Mouse (Mus musculus) liver, embryonic 14.5 days (tissue): ENCODE results near the gene Samd4. TPM values are rescaled to one million over a fixed set of nuclear protein-coding genes. Genes with fewer than 3 reads are reported as not detected.

Experiments used
- ATAC-seq: fragments of 200-750 bp; cut with Nextera tagmentation; 2 replicates; pipeline ENCODE4 v1.8.0; 2017; ENCODE audit warnings: moderate number of reproducible peaks, mild to moderate bottlenecking, moderate library complexity; ENCODE audit not compliant: insufficient read depth
- DNase-seq, 3 experiments: peaks; one replicate each; pipeline ENCODE4 v3.0.0-alpha.2; 2012 to 2013; ENCODE audit warnings: low read depth in 3 of 3, low spot score in 3 of 3
- H3K27ac ChIP-seq: fragments of 300-500 bp; sonication (generic); 2 replicates; pipeline ENCODE4 v1.5.1; 2014; ENCODE audit warnings: moderate library complexity, mild to moderate bottlenecking, control low read depth, inconsistent platforms
- H3K27me3 ChIP-seq: fragments of 300-500 bp; sonication (generic); 2 replicates; pipeline ENCODE4 v1.6.1; 2014; ENCODE audit warnings: mild to moderate bottlenecking, low read length, moderate library complexity; ENCODE audit not compliant: control insufficient read depth, insufficient read depth
- H3K36me3 ChIP-seq: fragments of 300-500 bp; sonication (generic); replicated peaks from 2 replicates; pipeline ENCODE4 v1.6.1; 2014; ENCODE audit warnings: low read depth; ENCODE audit not compliant: control insufficient read depth, insufficient read depth
- H3K4me1 ChIP-seq, 2 experiments: fragments of 200-500 bp in 1 of 2; fragments of 300-500 bp in 1 of 2; sonication (generic) in 1 of 2; replicated peaks; 2 replicates each; pipeline ENCODE4 v1.6.1; 2012 to 2014; ENCODE audit warnings: antibody characterized with exemption in 1 of 2, inconsistent platforms in 1 of 2, low read length in 1 of 2; ENCODE audit not compliant: control insufficient read depth in 2 of 2, insufficient read depth in 2 of 2
- H3K4me2 ChIP-seq: fragments of 300-500 bp; sonication (generic); 2 replicates; pipeline ENCODE4 v1.6.1; 2014; ENCODE audit warnings: low read depth, mild to moderate bottlenecking, control low read depth, moderate library complexity
- H3K4me3 ChIP-seq, 2 experiments: fragments of 200-500 bp in 1 of 2; fragments of 300-500 bp in 1 of 2; sonication (generic) in 1 of 2; 2 replicates each; pipeline ENCODE4 v1.5.1; 2012 to 2014; ENCODE audit warnings: low read depth in 2 of 2, low read length in 2 of 2, mild to moderate bottlenecking in 2 of 2, control low read depth in 1 of 2, inconsistent platforms in 1 of 2, moderate library complexity in 1 of 2; ENCODE audit not compliant: insufficient read depth in 1 of 2
- H3K9ac ChIP-seq: fragments of 300-500 bp; sonication (generic); replicated peaks from 2 replicates; pipeline ENCODE4 v1.6.1; 2014; ENCODE audit warnings: mild to moderate bottlenecking, control low read depth, moderate library complexity
- H3K9me3 ChIP-seq: fragments of 300-500 bp; sonication (generic); 2 replicates; pipeline ENCODE4 v1.6.1; 2016; ENCODE audit warnings: low read length, mixed read lengths; ENCODE audit not compliant: control insufficient read depth
- CTCF ChIP-seq: IDR thresholded peaks from 2 replicates; pipeline ENCODE4 v1.5.1; 2016; ENCODE audit warnings: antibody characterized with exemption, low read depth, control low read depth
- EP300 ChIP-seq: IDR thresholded peaks from 2 replicates; pipeline ENCODE4 v1.6.1; 2016; ENCODE audit warnings: antibody characterized with exemption, low read depth
- WGBS: fragments of 180-500 bp; shearing (Covaris S2); extraction: QIAGEN DNeasy Blood & Tissue Kit; methylation state at CpG from one replicate; pipeline ENCODE4 v1.1.7; 2014; ENCODE audit not compliant: insufficient replicate concordance; 5-methylcytosine and 5-hydroxymethylcytosine counted together
- polyA plus RNA-seq, 2 experiments: library from polyadenylated mRNA; depleted of rRNA in 1 of 2; stranded (reverse) in 1 of 2; unstranded in 1 of 2; fragments of >200 nt; fragmentation: Nextera tagmentation in 1 of 2; extraction: Ambion mirVana in 1 of 2; gene quantifications; 2 replicates each; pipeline versions ENCODE4 v1.2.1 to v1.2.3; 2012 to 2014

Samd4 gene
- polyA plus RNA-seq, 2 experiments, result 0.19 to 0.39 TPM

- DNase-seq (no peak), ATAC-seq (no peak)
- 69% methylated on average over 10 of the region's 10 CpGs for WGBS
- H3K9me3 ChIP-seq, result no peaks in the 10 kb centered on the region
- no peak overlapping the region for H3K4me3 ChIP-seq
- H3K4me1 ChIP-seq, result no peaks in the 10 kb centered on the region
- no peak for TF ChIP-seq CTCF
- no peak for TF ChIP-seq EP300
- H3K27me3 ChIP-seq, result no peaks in the 10 kb centered on the region
- H3K4me2 ChIP-seq, result no peak overlapping the region
- no peak overlapping the region for H3K27ac ChIP-seq
- no peaks in the 10 kb centered on the region for H3K36me3 ChIP-seq
- H3K9ac ChIP-seq, result no peak overlapping the region
Measured at GRCm38 (mm10) chr14:46923931-46924330, 41.3 kb downstream of the Samd4 start.

GRCm38 (mm10) chr14:46924422-46924821 is 41.8 kb downstream of the Samd4 start:
- no peak for ATAC-seq
- Histone ChIP-seq H3K4me2 (no peak overlapping the region), H3K27ac (no peak overlapping the region), H3K9ac (no peak overlapping the region), H3K4me1 (no peaks in the 10 kb centered on the region), H3K9me3 (no peaks in the 10 kb centered on the region), H3K27me3 (no peaks in the 10 kb centered on the region), H3K4me3 (no peak overlapping the region), H3K36me3 (no peaks in the 10 kb centered on the region)
- 62% methylated on average over 5 of the region's 5 CpGs for WGBS
- DNase-seq, result no peak
- TF ChIP-seq EP300 (no peak), CTCF (no peak)

GRCm38 (mm10) chr14:46928556-46928955 is 45.9 kb downstream of the Samd4 start:
- 65% methylated on average over 6 of the region's 6 CpGs for WGBS
- DNase-seq (no peak), ATAC-seq (no peak)
- no peak overlapping the region for H3K9ac ChIP-seq
- H3K27ac ChIP-seq, result no peak overlapping the region
- H3K4me1 ChIP-seq, result no peaks in the 10 kb centered on the region
- no peaks in the 10 kb centered on the region for H3K36me3 ChIP-seq
- no peak overlapping the region for H3K4me3 ChIP-seq
- H3K4me2 ChIP-seq, result no peak overlapping the region
- no peaks in the 10 kb centered on the region for H3K27me3 ChIP-seq
- TF ChIP-seq CTCF, result no peak
- TF ChIP-seq EP300, result no peak
- no peaks in the 10 kb centered on the region for H3K9me3 ChIP-seq

DNA sequence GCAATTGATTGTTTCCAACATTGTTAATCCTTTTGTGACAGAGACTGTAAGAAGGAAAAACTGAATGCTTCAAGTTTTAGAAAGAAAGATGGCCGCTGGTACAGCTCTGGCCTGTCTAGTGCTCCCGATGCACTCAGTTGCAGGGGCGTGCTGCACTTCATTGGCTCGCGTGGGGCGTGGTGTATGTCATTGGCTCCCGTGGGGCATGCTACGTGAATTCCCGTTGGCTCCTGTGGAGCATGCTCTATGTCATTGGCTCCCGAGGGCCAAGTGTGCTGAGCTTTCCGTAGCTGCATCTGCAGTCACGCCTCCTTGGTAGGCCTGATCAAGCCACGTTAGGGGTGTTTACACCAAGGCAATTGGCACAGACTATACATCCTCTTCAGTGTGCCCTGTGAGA is 49.5 kb downstream of the Samd4 start:
- Histone ChIP-seq H3K27ac (no peak overlapping the region), H3K4me3 (no peak overlapping the region), H3K4me2 (no peak overlapping the region), H3K27me3 (no peaks in the 10 kb centered on the region), H3K9ac (no peak overlapping the region), H3K36me3 (no peaks in the 10 kb centered on the region), H3K4me1 (no peaks in the 10 kb centered on the region), H3K9me3 (no peaks in the 10 kb centered on the region)
- TF ChIP-seq CTCF, result no peak
- TF ChIP-seq EP300, result no peak
- no peak for DNase-seq
- no peak for ATAC-seq
- WGBS, result 73% methylated on average over 13 of the region's 13 CpGs

DNA sequence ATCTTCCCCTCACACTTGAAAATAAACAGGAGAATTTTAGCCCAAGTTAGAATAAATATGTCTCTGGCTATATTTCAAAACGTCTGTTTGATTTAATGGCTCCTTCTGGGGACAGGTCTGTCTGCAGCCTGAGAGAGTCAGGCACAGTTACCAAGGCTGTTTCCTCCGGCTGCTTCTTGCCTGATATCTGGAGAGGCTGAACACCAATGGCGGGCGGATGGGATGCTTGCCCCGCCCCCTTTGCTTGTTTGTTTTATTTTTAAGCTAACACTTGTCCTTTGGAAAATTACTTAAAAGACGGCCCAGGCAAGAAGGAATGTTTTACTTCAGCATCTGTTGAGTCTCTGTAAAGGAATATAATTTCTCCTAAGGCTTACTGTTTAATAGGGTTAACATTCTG is 50.1 kb downstream of the Samd4 start:
- Histone ChIP-seq H3K9ac (no peak overlapping the region), H3K4me3 (no peak overlapping the region), H3K9me3 (no peaks in the 10 kb centered on the region), H3K4me2 (no peak overlapping the region), H3K27me3 (no peaks in the 10 kb centered on the region), H3K36me3 (no peaks in the 10 kb centered on the region), H3K27ac (no peak overlapping the region), H3K4me1 (no peaks in the 10 kb centered on the region)
- 37% methylated on average over 6 of the region's 6 CpGs for WGBS
- no peak for ATAC-seq
- TF ChIP-seq CTCF, result no peak
- TF ChIP-seq EP300, result no peak
- DNase-seq, result no peak
